Mouse (Mus musculus): ENCODE measurements around the gene Agpat4. TPM values are rescaled to one million over a fixed set of nuclear protein-coding genes. Genes with fewer than 3 reads are reported as not detected.

Gene Agpat4
- total and polyA plus RNA-seq, 2 experiments from 2014 or later = 47.7 to 58.2 TPM

DNA sequence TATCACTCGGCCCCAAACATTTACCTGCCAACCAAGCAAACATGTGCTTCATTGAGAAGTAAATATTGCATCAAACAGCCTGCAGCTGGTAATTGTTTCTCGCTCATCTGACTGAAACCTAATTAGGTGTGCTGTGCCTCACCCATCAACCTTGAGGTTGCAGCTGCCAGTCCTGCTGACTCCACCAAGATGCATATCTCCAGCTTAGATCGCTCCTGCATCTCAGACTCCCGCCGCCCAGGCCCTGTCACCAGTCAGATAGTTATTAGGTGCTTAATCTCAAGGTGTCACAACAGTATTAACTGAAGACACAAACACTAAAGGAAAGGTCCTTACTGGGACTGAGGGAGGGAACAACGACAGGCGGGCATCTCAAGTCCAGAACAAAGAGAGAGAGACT is 14.3 kb upstream of the Agpat4 start:
- ATAC-seq (ENCODE audit: low FRiP score) = no peak
- H3K4me1 ChIP-seq (ENCODE audit: insufficient read depth, low read length) = no peaks in the 10 kb centered on the region
- H3K9ac ChIP-seq (replicated peaks; ENCODE audit: low read length, poor library complexity, severe bottlenecking) = no peak overlapping the region
- no peak overlapping the region for H3K4me2 ChIP-seq (ENCODE audit: low read depth, low read length, poor library complexity, severe bottlenecking)
- no peaks in the 10 kb centered on the region for H3K9me3 ChIP-seq (ENCODE audit: low read length)
- WGBS = 92% methylated on average over 7 of the region's 7 CpGs
- no peak overlapping the region for H3K4me3 ChIP-seq (ENCODE audit: low read depth, low read length)
- no peak for DNase-seq (ENCODE audit: low spot score)
- H3K36me3 ChIP-seq (ENCODE audit: insufficient read depth, low read length) = no peaks in the 10 kb centered on the region
- H3K27me3 ChIP-seq (ENCODE audit: insufficient read depth, low read length) = no peaks in the 10 kb centered on the region
- H3K27ac ChIP-seq (ENCODE audit: low read depth, low read length) = no peak overlapping the region
- no peak for TF ChIP-seq CTCF (IDR thresholded peaks at IDR 0.05)

DNA sequence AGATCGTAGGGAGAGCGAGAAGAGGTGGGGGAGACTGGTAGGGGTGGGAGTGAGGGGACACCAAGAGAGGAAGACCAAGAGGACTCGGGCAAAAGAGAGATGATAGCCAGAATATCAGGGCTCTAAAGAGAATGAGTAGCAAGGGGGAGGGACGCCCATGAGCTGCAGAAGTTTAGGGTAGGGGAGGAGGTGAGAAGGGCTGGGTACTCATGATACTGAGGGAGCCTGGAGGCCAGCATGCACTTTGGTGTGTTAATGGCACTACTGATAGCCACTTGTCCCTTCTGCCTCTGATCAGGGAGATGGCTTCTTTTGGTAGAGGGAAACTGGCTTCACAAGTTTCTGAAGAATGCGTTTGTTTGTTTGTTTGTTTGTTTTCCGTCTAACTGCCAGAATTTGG is 13.8 kb upstream of the Agpat4 start:
- no peaks in the 10 kb centered on the region for H3K27me3 ChIP-seq (ENCODE audit: insufficient read depth, low read length)
- no peak overlapping the region for H3K9ac ChIP-seq (replicated peaks; ENCODE audit: low read length, poor library complexity, severe bottlenecking)
- ATAC-seq (ENCODE audit: low FRiP score) = no peak
- H3K4me3 ChIP-seq (ENCODE audit: low read depth, low read length) = no peak overlapping the region
- no peaks in the 10 kb centered on the region for H3K9me3 ChIP-seq (ENCODE audit: low read length)
- no peak for TF ChIP-seq CTCF (IDR thresholded peaks at IDR 0.05)
- no peak for DNase-seq (ENCODE audit: low spot score)
- 89% methylated on average over 6 of the region's 6 CpGs for WGBS
- H3K4me1 ChIP-seq (ENCODE audit: insufficient read depth, low read length) = no peaks in the 10 kb centered on the region
- no peak overlapping the region for H3K4me2 ChIP-seq (ENCODE audit: low read depth, low read length, poor library complexity, severe bottlenecking)
- H3K27ac ChIP-seq (ENCODE audit: low read depth, low read length) = no peak overlapping the region
- no peaks in the 10 kb centered on the region for H3K36me3 ChIP-seq (ENCODE audit: insufficient read depth, low read length)

- Histone ChIP-seq H3K27me3 (ENCODE audit: insufficient read depth, low read length) (no peaks in the 10 kb centered on the region), H3K9me3 (ENCODE audit: low read length) (no peaks in the 10 kb centered on the region), H3K4me1 (ENCODE audit: insufficient read depth, low read length) (no peaks in the 10 kb centered on the region), H3K36me3 (ENCODE audit: insufficient read depth, low read length) (no peaks in the 10 kb centered on the region), H3K9ac (replicated peaks; ENCODE audit: low read length, poor library complexity, severe bottlenecking) (no peak overlapping the region), H3K4me3 (ENCODE audit: low read depth, low read length) (no peak overlapping the region), H3K4me2 (ENCODE audit: low read depth, low read length, poor library complexity, severe bottlenecking) (no peak overlapping the region), H3K27ac (ENCODE audit: low read depth, low read length) (no peak overlapping the region)
- no peak for TF ChIP-seq CTCF (IDR thresholded peaks at IDR 0.05)
- WGBS = 52% methylated on average over 4 of the region's 4 CpGs
- no peak for ATAC-seq (ENCODE audit: low FRiP score)
- no peak for DNase-seq (ENCODE audit: low spot score)
These were observed 12.2 kb upstream of the Agpat4 start for GRCm38 (mm10) chr17:12106255-12106654.

DNA sequence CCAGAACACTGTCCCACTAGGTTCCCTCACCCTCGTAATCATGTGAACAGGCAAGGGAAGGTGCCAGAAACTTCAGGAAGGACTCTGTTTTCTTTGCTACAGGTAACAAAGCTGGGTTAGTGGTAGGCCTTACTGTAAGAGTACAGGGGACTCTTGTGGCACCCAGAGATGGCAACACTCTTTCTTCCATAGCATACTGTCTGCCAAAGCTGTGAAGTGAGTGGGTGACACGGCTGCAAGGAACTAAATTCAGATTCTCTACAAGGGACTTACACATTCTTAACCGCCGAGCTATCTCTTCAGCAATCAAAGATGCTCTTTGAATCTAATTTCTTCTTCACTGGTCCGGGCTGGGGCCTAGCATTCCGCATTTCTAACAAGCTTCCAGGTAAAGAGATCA is 4.9 kb upstream of the Agpat4 start:
- H3K27ac ChIP-seq (ENCODE audit: low read depth, low read length) = no peak overlapping the region
- no peak overlapping the region for H3K4me2 ChIP-seq (ENCODE audit: low read depth, low read length, poor library complexity, severe bottlenecking)
- no peak overlapping the region for H3K4me3 ChIP-seq (ENCODE audit: low read depth, low read length)
- H3K36me3 ChIP-seq (ENCODE audit: insufficient read depth, low read length) = no peaks in the 10 kb centered on the region
- DNase-seq (ENCODE audit: low spot score) = no peak
- WGBS = 91% methylated on average over 6 of the region's 6 CpGs
- no peak overlapping the region for H3K9ac ChIP-seq (replicated peaks; ENCODE audit: low read length, poor library complexity, severe bottlenecking)
- H3K27me3 ChIP-seq (ENCODE audit: insufficient read depth, low read length) = no peaks in the 10 kb centered on the region
- TF ChIP-seq CTCF (IDR thresholded peaks at IDR 0.05) = no peak
- H3K9me3 ChIP-seq (ENCODE audit: low read length) = no peaks in the 10 kb centered on the region
- ATAC-seq (ENCODE audit: low FRiP score) = no peak
- H3K4me1 ChIP-seq (ENCODE audit: insufficient read depth, low read length) = no peaks in the 10 kb centered on the region

DNA sequence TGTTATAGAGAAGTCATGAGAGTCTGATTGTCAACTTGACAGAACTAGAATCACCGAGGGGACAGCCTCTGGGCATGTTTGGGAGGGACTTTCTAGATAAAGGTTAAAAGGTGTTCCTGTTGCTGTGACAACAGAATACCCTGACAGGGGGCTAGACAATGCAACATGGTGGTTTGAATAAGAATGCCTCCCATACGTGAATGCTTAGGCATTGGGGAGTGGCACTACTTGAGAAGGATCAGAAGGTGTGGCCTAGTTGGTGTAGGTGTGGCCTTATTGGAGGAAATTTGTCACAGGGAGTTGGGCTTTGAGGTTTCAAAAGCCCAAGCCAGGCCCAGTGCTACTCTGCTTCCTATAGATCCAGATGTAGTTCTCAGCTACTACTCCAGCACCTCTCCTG is 3.4 kb upstream of the Agpat4 start:
- no peak for DNase-seq (ENCODE audit: low spot score)
- no peak for ATAC-seq (ENCODE audit: low FRiP score)

GRCm38 (mm10) chr17:12118131-12118530 is 373 bp upstream of the Agpat4 start:
- Histone ChIP-seq H3K36me3 (ENCODE audit: insufficient read depth, low read length) (no peaks in the 10 kb centered on the region), H3K9me3 (ENCODE audit: low read length) (no peaks in the 10 kb centered on the region), H3K27ac (ENCODE audit: low read depth, low read length) (peak overlapping the region; percentile 89; the same call in 1 of the 2 replicates), H3K27me3 (ENCODE audit: insufficient read depth, low read length) (no peaks in the 10 kb centered on the region), H3K4me1 (ENCODE audit: insufficient read depth, low read length) (no peaks in the 10 kb centered on the region), H3K4me3 (ENCODE audit: low read depth, low read length) (peak overlapping the region; percentile 66), H3K9ac (replicated peaks; ENCODE audit: low read length, poor library complexity, severe bottlenecking) (peak overlapping the region; percentile 74; the same call in 1 of the 2 replicates), H3K4me2 (ENCODE audit: low read depth, low read length, poor library complexity, severe bottlenecking) (peak overlapping the region; percentile 88)
- no peak for TF ChIP-seq CTCF (IDR thresholded peaks at IDR 0.05)
- ATAC-seq (ENCODE audit: low FRiP score) = no peak
- 5% methylated on average over 9 of the region's 9 CpGs for WGBS
- DNase-seq (ENCODE audit: low spot score) = no peak

More for the DNA sequence above, 3.4 kb upstream of the Agpat4 start:
- Histone ChIP-seq H3K4me1 (ENCODE audit: insufficient read depth, low read length) (no peaks in the 10 kb centered on the region), H3K27me3 (ENCODE audit: insufficient read depth, low read length) (no peaks in the 10 kb centered on the region), H3K36me3 (ENCODE audit: insufficient read depth, low read length) (no peaks in the 10 kb centered on the region), H3K27ac (ENCODE audit: low read depth, low read length) (no peak overlapping the region), H3K4me2 (ENCODE audit: low read depth, low read length, poor library complexity, severe bottlenecking) (no peak overlapping the region), H3K4me3 (ENCODE audit: low read depth, low read length) (no peak overlapping the region), H3K9ac (replicated peaks; ENCODE audit: low read length, poor library complexity, severe bottlenecking) (no peak overlapping the region), H3K9me3 (ENCODE audit: low read length) (no peaks in the 10 kb centered on the region)
- WGBS = 83% methylated on average over 2 of the region's 2 CpGs
- TF ChIP-seq CTCF (IDR thresholded peaks at IDR 0.05) = no peak
